Mouse (Mus musculus) right cerebral cortex, postnatal 10 days (tissue): Measurements from ENCODE around the gene Wfikkn1.

Experiments
- DNase-seq, 2 experiments: peaks; one replicate each; pipeline ENCODE4 v3.0.0; 2021; ENCODE audit warnings: low spot score in 2 of 2

Gene Wfikkn1

DNA sequence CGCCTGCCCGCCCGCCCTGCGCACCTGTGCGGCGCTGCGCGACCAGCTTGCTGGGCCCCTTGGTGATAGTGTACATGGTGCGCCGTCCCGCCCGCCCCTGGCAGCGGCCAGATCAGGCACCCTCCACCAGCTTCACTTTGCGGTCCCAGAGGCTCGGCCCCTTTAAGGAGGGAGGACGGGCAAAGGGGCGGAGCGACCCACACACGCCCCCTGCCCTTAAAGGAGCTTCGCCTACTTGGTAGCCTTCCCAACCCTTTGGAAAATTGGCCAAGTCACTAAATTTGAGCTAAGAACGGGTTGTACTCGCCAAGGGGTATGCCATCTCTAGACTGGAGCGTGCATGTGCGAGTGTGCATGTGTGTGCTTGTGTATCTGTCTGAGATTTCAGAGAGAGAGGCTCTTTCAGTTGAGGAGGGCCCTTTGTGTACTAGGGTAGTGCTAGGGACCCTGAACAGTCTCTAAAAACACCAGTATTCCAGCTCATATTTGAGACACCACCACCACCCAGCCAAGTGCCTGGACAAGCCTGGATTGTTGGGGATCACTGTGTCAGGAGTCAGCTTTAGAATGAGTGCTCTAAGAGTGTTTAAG is 12.0 kb downstream of the Wfikkn1 start, which contains the start of gene Mcrip2:
Gene Mcrip2, minus strand, starts transcription at position 164 of the 591 bp plus-strand sequence.
- peak; percentile 87 to 88 for DNase-seq

GRCm38 (mm10) chr17:25867836-25868600 is 12.6 kb downstream of the Wfikkn1 start:
- DNase-seq = peak in 1 of 2 experiments; percentile 67

- DNase-seq = no peak
Observed at GRCm38 (mm10) chr17:25867509-25867835, 13.2 kb downstream of the Wfikkn1 start.

DNA sequence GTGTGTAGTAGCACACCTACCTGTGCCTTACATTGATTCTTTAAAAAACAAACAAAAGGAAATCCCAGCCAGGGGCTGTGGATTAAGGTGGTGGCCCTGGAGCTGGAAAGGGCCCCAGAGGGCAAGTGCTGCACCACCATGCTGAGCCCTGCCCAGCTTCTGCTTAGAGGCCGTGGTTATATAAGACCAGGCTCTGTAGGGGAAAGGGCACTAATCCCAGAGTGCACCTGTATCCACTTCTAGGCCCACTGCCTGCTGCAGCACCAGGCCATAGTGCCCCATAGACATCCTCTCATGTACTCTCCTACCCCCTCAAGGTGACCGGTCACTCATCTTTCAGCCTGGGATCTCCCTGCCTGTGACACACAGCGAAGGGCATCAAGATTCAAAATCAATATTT is 14.5 kb downstream of the Wfikkn1 start:
- no peak for DNase-seq

DNA sequence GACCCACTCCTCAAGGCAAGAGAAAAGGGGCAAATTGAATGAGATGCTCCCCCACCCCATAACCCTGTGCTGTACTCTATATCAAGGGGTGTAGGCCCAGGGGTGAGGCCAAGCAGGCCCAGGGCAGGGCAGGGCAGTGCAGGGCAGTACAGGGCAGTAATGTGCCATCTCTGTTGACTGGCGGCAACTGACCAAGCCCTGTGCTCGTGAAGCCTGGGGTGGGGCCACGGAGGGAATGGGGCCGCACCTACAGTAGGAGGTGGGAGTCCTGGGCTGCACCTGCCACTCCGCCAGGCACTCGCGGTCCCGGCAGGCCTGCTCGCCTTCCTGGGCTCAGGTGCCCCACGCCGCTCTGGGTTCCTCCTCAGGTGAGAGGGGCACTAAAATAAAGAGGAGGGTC is 15.4 kb downstream of the Wfikkn1 start:
- DNase-seq = peak in 1 of 2 experiments; percentile 33

GRCm38 (mm10) chr17:25864311-25864710 is 16.3 kb downstream of the Wfikkn1 start:
- DNase-seq = no peak

DNA sequence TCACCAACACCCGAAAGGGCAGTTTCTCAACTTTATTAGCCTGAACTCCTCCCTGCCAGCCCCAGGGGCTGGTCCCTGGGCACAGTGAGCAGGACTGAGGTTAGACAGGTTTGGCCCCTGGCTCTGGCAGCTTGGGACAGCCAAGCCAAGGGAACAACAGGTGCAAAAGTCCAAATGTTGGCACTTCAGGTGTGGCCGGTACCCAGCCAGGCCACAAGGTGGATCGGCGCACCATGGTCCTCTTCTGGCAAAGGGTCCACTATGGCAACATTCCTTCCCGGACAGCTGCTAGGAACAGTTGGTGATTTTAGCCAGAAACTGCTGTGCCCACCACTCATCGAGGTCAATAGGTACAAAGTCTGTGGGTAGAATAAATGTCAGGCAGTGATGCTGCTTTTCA is 17.0 kb downstream of the Wfikkn1 start:
- no peak for DNase-seq

- no peak for DNase-seq
Observed at GRCm38 (mm10) chr17:25861704-25862612, 18.7 kb downstream of the Wfikkn1 start.

DNA sequence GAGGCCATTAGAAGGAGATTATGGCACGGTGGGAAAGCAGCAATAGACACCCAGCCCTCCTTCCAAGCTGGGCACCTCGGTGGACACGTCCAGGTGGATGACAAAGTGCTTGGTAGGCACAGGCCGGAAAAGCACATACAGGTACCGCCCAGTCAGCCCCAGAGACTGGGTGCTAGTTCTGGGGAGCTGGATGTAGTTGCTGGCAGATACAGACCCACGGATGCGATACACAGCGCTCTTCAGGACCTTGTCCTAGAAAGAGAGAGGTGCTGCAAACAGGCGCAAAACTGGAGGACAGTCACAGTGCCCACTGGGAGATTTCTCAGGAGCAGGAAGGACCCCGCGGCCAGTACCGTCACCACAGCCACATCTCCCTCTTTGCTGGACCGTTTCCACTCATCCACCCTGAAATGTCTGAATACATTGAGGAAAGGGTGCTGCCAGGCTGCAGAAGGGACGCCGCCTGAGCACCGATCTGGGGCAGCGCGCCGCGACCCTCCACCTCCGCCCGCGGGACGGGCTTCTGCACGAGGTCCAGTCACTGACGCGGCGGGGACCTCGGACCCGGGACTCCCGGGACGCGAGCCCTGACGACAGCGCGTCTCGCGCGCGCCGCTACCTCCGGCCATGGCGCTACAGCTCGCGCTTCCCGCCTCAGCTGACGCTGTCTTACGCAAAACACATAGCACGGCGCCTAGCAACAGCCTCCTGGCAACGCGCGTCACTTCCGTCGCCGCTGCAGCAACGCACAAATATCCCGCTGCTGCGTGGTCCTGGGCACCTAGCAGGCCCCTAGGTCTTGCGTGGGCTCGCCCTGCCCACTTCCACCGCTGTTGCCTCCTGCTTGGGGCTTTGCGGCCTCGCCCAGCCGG is 19.6 kb downstream of the Wfikkn1 start, which contains the start of gene Wdr90:
Gene Wdr90, minus strand, starts transcription at position 670 of the 872 bp plus-strand sequence.
- DNase-seq = peak; percentile 95 to 96

DNA sequence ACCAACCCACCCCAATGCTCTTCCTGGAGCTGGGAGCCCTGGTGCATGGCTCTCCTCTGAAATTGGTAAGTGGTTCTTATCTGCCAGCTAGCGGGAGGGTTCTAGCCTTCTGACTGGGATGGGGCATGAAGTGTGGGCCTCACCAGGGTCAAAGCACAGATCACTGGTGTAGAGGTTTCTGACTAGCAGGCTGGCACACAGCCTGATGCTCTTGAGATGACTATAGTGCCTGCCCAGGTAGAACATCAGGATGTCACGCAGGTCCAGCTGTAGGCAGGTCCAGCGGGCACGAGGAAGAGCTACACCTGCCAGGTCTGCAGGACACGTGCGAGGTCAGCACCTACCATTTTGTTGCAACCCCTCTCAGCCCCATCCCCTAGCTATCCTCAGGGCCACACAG is 20.4 kb downstream of the Wfikkn1 start:
- no peak for DNase-seq

- DNase-seq = peak; percentile 97 to 98
Observed at GRCm38 (mm10) chr17:25844396-25844901, 36.2 kb downstream of the Wfikkn1 start, which contains the start of gene Rhot2. Gene Rhot2, minus strand, starts transcription at chr17:25844851.

DNA sequence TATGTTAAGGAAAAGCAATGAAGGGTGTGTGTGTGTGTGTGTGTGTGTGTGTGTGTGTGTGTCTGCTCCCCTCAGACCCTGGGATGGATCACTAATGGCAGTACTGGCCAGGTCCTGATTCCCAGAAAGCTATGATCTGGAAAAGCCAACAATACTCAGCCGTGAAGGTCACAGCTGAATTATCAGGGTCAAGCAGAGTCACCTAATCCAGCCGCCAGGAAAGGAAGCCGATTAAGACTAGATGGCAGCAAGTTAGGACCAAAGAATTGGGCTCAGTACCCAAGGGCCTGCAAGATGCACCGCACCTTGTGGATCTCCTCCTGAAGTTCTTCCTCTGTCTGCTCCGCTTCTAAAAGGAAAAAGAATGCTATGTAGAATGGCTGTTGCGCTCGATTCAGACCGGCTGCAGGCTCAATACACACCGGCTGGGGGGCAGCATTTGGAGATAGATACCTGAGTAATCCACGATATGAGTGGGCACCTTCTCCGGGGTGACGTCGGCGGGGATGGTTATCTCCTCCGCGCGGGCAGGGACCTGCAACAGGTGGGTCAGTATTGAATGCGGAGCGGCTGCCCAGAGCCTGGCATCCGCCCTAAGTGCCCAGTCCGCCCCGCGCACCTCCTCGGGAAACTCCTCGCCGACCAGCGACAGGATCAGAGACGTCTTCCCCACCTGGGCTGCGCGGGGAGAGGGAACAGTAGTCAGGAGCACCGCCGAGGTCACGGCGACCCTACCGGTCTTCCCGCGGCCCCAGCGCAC is 36.8 kb downstream of the Wfikkn1 start:
- DNase-seq = no peak

- no peak for DNase-seq
Observed at GRCm38 (mm10) chr17:25843122-25843521, 37.5 kb downstream of the Wfikkn1 start.

GRCm38 (mm10) chr17:25842509-25842908 is 38.1 kb downstream of the Wfikkn1 start:
- no peak for DNase-seq

GRCm38 (mm10) chr17:25841117-25841880 is 39.4 kb downstream of the Wfikkn1 start, which contains the start of gene Gm20683:
Gene Gm20683, minus strand, starts transcription at chr17:25841763.
- DNase-seq = peak in 1 of 2 experiments; percentile 38

DNA sequence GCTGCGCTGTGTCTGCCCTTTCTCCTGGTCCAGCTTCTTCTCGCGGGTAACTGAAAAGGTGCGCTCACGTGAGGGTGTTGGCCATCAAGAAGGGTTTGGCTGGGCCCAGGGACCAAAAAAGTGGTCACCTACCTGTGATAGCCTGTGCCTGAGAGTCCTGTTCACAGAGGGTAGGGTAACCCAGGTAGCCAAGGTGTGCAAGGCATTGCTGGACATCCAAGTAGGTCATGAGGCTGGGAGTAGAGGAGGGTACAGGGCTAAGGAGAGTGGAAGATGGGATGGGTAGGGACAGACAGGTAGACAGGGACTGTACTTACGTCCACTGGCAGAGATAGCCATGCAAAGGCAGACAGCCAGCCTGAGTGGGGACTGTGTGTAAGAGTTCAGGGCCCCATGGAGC is 40.1 kb downstream of the Wfikkn1 start:
- no peak for DNase-seq

DNA sequence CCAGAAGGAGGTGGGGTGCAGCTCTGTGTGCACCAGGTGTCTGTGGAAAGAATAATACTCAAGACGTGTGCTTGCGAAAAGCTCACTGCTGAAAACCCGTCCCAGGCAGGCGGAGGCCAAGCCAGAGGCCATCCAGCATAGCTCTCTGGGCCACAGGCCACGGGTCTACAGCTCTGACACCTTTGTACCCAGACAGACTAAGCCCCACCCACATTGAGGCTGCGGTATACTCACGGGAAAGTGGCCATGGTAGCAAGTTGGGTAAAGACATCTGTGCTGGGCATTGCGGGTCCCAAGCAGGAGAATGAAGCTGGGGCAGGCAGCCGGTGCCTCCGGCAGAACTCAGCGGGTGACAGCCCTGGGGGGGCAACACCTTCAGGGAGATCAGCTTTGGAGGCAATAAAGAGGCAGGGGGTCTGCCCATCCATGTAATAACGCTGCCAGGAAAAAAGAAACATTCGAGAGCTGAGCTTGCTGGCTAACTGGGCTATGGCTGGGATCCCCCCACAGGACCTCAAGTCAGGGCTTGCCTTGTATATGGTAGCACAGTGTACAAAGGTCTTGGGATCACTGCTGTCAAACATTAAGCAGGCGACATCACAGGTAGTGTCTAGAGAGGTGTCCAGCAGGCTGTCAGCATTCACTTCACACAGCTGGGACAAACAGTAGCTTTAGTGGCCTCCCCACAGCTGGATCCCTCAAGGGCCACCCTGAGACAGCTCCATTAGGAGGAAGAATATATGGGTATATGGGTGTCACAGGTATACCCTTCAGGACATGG is 41.0 kb downstream of the Wfikkn1 start:
- DNase-seq = no peak

GRCm38 (mm10) chr17:25838904-25839303 is 41.8 kb downstream of the Wfikkn1 start:
- no peak for DNase-seq

DNA sequence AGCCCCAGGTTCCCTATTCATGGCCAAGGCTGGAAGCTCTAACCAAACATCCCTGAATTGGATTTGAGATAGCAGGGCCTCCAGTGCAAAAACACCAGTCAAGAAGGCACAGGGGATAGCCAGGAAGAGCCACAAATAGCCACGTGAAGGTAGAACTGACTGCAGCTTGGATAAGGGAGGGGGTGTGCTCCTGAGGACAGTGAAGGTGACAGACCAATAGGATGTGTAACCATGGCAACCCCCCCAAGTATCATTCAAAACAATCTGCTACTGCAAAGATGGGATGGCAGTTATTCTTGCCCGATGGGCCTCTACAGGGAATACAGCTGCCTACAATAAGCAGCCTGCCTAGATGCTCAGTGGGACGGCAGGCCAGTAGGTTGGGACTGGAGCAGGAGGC is 43.1 kb downstream of the Wfikkn1 start:
- peak in 1 of 2 experiments; percentile 59 for DNase-seq
